Mouse (Mus musculus) brain, embryonic 14.5 days (tissue): ENCODE results near the gene Map3k20.

Experiments
- CTCF ChIP-seq: fragments of 200-500 bp; IDR thresholded peaks from 2 replicates; pipeline ENCODE4 v1.5.1; 2012; ENCODE audit warnings: inconsistent platforms, mild to moderate bottlenecking, moderate library complexity, borderline replicate concordance; ENCODE audit not compliant: insufficient read depth, insufficient read length; ENCODE audit errors: extremely low read depth
- POLR2A ChIP-seq: fragments of 200-500 bp; IDR thresholded peaks from 2 replicates; pipeline ENCODE4 v1.6.1; 2012; ENCODE audit warnings: mild to moderate bottlenecking, inconsistent platforms, borderline replicate concordance; ENCODE audit not compliant: poor library complexity, insufficient read depth, insufficient read length, severe bottlenecking; ENCODE audit errors: extremely low read depth

DNA sequence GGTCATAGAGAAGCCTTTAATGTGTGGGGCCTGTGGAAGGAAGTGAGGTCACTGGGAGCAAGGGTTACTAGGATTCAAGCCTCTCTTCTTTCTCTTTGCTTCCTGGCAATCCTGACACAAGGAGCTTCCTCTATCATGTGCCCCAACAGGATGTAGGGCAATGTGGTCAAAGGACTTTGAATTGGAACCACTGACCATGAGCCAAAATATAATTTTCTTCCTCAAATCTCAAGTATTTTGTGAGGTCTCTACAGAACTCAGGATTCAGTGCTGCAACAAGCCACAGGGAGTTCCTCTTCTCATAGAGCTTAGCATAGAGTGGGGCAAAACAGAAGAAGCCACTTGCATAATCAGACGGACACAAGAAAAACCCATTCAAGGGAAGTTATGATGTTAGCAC, 24.7 kb upstream of the Map3k20 start:
- TF ChIP-seq CTCF (no peak), POLR2A (no peak)
